Mouse (Mus musculus) brain, embryonic 14.5 days (tissue): Measurements from ENCODE around the gene Ext2. TPM values are rescaled to one million over a fixed set of nuclear protein-coding genes. Genes with fewer than 3 reads are reported as not detected.
A peak's percentile ranks its signal among the peaks of the same experiment; 100 is the strongest.

Experiments
- DNase-seq: peaks from one replicate; pipeline ENCODE4 v3.0.0-alpha.2; 2011; ENCODE audit warnings: low read depth
- CTCF ChIP-seq: fragments of 200-500 bp; IDR thresholded peaks from 2 replicates; pipeline ENCODE4 v1.5.1; 2012; ENCODE audit warnings: inconsistent platforms, mild to moderate bottlenecking, moderate library complexity, borderline replicate concordance; ENCODE audit not compliant: insufficient read depth, insufficient read length; ENCODE audit errors: extremely low read depth
- POLR2A ChIP-seq: fragments of 200-500 bp; IDR thresholded peaks from 2 replicates; pipeline ENCODE4 v1.6.1; 2012; ENCODE audit warnings: mild to moderate bottlenecking, inconsistent platforms, borderline replicate concordance; ENCODE audit not compliant: poor library complexity, insufficient read depth, insufficient read length, severe bottlenecking; ENCODE audit errors: extremely low read depth
- polyA plus RNA-seq: library from polyadenylated mRNA; depleted of rRNA; stranded (reverse); fragments of >200 nt; gene quantifications from 2 replicates; pipeline ENCODE4 v1.2.3, GENCODE M21; 2012

Gene Ext2
- polyA plus RNA-seq, 1 experiment: 49.9 TPM

GRCm38 (mm10) chr2:93840109-93840508 lies 17.7 kb upstream of the Ext2 start:
- DNase-seq: peak; percentile 17
- no peak for TF ChIP-seq CTCF

DNA sequence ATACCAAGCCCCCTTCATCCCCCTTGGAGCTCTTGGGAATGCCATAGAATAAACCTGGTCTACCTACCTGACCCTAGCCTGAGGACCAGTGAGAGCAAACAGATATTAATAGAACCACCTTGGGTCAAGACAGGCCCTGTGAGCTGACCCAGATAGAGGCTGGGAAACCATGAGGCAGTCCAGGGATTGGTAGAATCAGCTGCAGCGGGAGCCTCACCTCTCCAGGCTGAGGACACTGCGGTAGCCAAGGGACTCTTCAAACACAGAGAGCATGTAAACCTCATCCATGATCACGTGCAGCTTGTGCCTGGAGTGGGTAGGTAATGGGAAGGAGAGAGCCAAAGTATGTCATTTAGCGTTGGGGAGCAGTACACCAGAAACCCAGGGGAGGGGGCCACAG lies 16.6 kb upstream of the Ext2 start:
- no peak for TF ChIP-seq POLR2A
- no peak for TF ChIP-seq CTCF
- no peak for DNase-seq

DNA sequence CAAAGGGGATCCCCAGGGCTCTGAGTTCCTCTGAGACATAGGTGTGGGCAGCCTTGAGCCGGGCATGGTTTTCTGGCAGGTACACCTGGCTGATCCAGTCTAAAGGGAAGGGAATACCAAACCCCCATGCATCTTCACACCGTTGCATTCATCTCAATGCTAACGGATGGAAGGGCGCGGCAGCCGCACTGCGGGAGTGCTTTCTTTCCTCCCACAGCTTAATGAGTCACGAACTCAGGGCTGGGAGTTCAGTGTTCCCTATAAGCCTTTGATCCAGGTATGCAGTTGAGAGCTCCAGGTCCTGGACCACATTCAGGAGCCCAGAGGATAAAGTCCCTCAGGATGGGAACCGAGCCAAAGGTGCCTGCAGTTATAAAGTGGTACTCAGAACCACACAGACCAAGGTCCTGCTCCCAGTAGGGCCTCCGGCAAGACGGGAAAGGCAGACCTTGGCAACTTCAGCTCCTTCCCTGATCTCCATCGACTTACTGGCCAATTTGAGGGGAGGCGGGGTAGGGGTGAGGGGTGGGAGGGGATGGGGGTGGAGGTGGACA lies 13.9 kb upstream of the Ext2 start:
- no peak for DNase-seq
- TF ChIP-seq POLR2A: no peak
- TF ChIP-seq CTCF: no peak

DNA sequence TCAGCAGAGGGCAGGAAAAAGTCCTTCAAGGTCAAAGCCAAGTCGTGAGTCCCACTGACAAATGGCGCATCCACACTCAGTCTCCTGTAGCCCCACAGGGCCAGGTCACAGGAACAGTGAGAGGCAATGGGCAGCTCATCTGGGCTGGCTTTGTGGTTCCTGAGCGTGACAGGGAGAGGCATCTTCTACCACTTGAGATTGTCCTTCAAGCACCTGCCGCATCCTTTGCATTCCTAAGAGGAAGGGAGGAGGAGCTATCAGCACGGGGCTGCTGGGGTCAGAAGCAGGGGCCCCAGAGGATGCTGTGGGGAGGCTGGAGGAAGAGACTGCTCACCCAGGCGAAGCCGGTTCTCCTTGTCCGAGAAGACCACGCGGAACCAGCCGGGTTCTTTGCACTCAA lies 13.2 kb upstream of the Ext2 start:
- no peak for DNase-seq
- TF ChIP-seq CTCF: no peak
- TF ChIP-seq POLR2A: no peak

DNA sequence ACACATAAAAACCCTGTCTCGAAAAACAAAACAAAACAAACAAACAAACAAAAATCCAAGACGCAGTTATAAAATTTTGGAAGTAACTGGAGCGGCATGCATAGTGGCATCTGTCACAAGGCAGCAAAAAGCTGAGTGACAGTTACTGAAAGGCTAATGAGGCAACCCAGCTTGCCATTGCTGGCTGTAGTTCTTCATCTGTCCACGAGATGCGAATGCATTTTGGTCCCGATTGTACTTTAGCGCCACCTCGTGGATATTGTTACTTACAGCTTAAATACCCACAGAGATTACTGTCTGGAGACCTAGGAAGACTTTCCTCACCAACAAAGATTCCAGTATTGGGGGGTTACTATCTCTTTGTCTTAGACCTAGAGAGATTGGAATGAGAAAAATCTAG lies 1.2 kb upstream of the Ext2 start:
- TF ChIP-seq POLR2A: no peak
- peak; percentile 93 for TF ChIP-seq CTCF

GRCm38 (mm10) chr2:93817791-93818190 lies 4.6 kb downstream of the Ext2 start:
- DNase-seq: no peak
- TF ChIP-seq POLR2A (no peak), CTCF (no peak)

More for the DNA sequence above, 1.2 kb upstream of the Ext2 start:
- DNase-seq: peak; percentile 96

GRCm38 (mm10) chr2:93813343-93813742 lies 9.0 kb downstream of the Ext2 start:
- DNase-seq: no peak
- no peak for TF ChIP-seq POLR2A
- no peak for TF ChIP-seq CTCF

DNA sequence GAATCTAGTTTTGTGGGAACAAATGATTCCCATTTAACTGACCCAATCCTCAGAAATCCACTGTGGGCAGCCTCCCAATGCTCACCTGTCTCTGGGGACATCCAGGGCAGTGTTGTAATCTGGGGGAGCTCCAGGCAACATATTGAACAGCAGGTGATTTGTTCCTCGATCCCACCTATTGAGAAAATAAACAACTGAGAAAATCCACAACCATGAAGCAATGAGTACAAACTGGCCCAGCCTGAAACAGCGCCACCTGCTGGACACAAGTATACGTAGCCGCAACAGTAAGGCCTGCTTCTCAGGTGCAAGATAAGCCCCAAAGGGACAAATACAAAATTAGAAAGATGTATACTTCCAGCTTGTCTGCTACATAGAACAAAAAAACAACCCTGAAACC lies 10.6 kb downstream of the Ext2 start:
- peak; percentile 68 for DNase-seq
- TF ChIP-seq CTCF (peak; percentile 84), POLR2A (no peak)

- DNase-seq: peak; percentile 43
- TF ChIP-seq POLR2A (no peak), CTCF (peak; percentile 91)
Measured at GRCm38 (mm10) chr2:93809931-93810330, 12.4 kb downstream of the Ext2 start.

DNA sequence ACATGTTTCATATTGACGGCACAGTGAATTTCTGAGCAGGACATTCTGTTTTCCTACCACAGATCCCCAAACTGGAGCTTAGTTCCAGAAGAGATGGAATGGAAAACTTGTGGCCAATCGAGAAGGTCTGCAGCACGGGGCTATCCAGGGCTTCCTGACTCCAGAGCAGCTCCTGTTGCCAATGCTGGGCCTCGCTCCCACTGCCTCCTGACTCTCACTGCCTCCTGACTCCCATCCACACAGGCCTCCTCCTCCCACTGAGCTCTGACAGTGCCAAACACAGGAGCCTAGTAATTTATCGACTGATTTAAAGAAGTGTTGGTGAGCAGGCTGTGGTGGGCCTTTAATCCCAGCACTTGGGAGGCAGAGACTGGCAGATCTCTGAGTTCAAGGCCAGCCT lies 14.3 kb downstream of the Ext2 start:
- no peak for DNase-seq
- TF ChIP-seq POLR2A (no peak), CTCF (no peak)

DNA sequence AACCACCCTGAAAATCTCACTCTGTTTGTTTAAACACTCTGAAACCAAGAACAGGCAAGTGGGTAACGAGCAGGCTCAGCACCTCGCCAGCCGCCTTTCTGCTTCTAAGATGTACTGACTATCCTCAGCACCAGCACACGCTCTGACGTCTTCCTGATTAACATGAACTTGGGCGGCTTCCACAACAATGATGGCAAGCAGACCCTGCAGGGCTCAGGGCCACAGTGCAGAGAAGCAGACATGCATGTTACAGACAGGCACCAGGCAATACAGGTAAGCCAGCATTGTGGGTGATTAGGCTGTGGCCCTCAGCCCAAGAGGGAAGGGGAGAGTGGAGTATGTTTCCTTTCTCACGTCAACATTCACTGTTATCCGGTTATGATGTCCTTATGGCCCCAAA lies 14.9 kb downstream of the Ext2 start:
- no peak for DNase-seq
- no peak for TF ChIP-seq CTCF
- no peak for TF ChIP-seq POLR2A

GRCm38 (mm10) chr2:93806487-93807201 lies 15.7 kb downstream of the Ext2 start:
- TF ChIP-seq CTCF (no peak), POLR2A (no peak)
- DNase-seq: no peak
